Mouse (Mus musculus): ENCODE measurements at regions not wholly inside any gene's neighbourhood (a gene's known extent, or its start where the extent isn't known, plus 50 kb on each side); places are given as distances from the start of the nearest gene placed in this dataset.

DNA sequence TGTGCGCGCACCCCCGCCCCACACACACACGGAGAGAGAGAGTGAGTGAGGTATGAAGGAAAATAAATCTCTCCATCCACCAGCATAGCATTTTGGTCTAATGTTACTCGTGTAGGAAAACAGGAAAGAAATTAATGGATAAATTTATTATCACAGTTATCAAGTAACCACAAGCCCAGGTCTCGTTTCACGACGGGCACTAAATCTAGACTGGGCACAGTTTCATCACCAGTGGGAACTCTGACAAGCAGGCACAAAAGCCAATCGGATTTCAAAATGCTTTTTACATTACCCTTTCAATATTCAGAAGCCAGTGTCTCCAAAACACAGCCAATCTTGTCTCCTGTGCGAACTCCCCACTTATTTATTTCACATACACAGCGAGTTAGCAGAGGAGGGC, 244.9 kb upstream of the Lrtm1 start:
- no peak for DNase-seq (ENCODE audit: low spot score in 2 of 2)

DNA sequence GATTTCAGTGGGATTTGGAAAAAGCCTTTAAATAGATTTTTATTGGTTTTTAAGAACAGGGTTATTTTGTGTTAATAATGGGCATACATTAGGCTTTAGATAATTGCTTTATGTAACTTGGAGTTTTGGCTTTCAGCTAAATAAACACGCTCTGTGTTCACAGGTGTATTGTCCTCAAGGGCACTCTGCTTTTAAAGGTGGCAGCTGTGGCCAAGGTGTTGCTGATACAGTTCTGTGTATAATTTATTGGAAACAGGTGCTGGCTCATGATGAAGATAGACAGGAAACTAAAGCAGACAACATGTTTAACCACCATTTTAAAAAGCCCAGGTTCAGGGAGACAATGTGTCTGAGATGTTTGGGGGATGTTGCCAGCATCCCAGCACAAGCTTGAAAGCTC, 242.3 kb upstream of the Lrtm1 start:
- DNase-seq (ENCODE audit: low spot score in 2 of 2), result no peak

DNA sequence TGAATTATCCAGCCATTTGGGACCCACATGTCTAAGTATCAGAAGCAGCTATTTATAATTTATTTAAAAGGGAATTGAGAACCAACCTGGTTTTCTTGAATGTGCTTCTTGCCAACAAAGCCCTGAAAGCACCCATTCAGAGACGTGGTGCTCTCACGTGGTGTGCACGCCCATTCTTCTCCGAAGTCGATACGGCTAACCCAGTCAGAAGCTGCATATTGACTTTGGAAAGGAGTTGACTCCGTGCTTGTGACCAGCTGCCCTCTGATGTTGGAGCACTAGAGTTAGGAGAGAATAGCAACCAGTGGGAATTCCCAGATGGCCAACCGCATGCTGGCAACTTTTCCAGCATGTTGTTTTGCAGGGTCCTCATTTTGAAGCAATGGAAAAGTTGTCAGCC, 240.2 kb upstream of the Lrtm1 start:
- DNase-seq (ENCODE audit: low spot score in 2 of 2), result no peak

DNA sequence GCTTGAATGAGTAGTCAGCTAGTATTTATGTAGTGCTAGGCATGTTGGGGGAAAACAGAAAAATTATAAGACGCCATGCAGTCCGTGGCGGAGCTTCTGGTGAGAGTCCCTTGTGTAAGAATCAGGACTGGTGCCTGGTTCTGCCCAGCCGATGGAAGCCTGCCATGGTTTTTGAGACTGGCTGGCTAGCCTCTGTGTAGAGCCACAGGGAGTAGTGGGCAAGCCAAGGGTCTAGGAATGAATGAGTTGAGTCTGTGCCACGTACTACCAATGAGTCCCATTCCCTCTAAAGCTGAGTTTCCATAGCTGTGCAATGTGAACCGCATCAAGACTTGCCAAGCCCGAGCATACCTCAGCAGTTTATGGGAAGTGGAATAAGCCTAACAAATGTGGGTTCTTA, 236.3 kb upstream of the Lrtm1 start:
- DNase-seq (ENCODE audit: low spot score in 2 of 2), result no peak

DNA sequence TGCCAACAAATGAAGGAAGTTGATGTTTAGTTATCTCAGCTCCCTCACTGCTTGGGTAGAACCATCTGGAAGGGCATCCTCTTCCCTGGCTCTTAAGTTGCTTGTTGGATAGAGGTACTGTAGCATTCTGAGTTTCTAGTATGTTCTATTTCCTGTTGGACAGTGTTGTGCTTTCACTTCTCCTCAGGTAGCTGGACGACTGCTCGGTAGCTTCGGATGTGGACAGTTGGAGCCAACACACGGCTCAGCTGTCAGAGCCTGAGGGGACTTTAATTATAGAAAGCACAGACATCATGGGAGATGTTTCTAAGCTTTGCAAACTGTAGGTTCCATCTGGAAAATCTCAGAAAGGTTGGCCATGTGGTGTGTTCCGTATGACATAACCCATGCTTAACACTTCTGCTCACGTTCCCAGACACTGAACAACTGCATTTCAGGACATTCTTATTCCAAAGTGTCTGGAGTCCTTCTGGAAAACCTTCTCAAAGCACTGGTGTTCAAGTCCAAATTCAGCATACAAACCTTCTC, 233.8 kb upstream of the Lrtm1 start:
- no peak for DNase-seq (ENCODE audit: low spot score in 2 of 2)

DNA sequence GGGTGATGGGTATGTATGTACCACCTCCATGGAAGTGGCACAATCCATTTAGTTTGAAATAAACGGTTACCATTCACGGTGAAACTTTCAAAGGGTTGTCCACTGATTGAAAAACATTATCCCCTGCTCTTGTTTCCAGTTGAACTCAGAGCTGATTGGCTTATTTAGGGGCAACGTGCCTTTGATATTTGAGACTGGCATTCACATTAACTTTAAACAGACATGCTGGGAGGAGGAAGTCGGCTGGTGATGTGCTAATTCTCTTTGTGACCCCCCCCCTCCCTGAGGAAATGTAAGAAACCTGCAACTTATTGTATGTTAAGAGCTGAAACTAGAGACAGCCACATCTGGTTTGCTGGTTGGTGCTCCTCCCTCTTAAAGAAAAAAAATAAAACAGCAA, 219.7 kb upstream of the Lrtm1 start:
- no peak for DNase-seq (ENCODE audit: low spot score in 2 of 2)

DNA sequence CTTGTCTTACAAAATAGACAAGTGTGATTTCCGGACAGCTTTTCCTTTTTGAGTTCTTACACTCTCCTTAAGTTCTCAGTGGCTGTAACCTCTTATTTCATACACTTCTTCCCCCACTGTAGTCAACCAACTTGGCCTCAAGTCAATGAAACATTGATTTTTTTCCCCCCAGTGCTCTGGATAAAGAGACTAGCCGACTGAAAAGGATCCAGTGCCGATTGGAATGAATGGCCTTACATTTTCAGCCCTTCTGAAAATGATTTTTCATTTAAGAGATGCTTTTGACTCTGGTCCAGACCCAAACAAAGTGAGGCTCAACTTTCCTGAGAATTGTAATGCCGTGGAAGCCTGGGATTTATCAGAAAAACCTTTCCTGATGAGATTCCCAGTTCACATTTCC, 216.3 kb upstream of the Lrtm1 start:
- no peak for DNase-seq (ENCODE audit: low spot score in 2 of 2)

DNA sequence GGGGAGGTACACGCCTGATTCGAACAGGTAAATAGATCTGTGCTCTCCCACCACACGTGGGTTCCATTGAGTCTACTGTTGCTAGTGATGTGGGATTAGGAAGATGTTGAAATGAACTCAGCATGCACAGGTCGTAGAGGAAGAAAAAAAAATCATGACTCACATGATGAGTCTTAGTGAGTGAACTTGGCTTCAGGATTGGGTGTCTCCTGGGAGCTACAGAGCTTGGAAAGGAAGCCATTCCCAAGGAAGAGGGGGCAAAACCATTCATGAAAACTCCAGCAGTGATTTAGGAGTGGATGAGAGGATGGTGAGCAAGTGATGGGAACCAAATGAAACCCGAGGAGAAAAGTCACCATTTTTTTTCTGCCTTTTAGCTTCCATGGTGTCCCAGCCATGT, 215.9 kb upstream of the Lrtm1 start:
- DNase-seq (ENCODE audit: low spot score in 2 of 2), result no peak

DNA sequence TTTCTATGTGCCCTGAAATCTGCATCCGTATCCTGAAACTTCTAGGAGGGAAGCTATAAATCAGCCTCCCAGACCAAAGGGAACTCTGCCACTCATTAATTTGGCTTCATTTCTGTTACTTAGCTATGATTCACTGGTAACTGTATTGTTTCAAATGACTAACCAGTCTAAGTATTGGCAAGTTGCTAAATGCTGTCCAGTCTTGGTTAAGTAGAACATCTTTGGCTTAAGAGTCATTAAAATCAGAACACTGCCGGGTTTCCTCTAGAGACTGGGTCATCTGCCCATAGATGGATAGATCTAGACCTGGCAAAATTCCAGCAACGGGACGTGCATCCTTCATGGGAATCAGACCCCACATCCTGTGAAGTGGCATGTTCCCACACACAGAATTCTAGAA, 209.9 kb upstream of the Lrtm1 start:
- DNase-seq (ENCODE audit: low spot score in 2 of 2), result no peak

DNA sequence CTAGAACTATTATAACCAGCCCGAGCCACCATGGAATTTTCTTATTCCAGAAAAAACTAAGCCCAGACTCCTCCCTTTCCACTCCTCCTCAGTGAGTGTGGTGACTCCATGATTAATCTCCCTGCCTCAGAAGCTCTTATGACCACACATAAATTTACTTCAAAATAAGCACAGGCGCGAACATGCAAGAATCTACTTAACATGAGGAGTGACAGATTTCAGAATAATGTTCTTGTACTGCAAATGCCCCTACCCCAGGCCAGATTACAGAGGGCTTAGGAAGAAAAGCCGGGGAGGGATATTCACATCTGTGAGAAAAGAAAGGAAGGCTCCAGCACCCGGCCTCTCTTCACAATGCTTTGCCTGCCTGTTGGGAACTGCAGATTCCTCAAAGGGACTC, 208.7 kb upstream of the Lrtm1 start:
- DNase-seq (ENCODE audit: low spot score in 2 of 2), result no peak

DNA sequence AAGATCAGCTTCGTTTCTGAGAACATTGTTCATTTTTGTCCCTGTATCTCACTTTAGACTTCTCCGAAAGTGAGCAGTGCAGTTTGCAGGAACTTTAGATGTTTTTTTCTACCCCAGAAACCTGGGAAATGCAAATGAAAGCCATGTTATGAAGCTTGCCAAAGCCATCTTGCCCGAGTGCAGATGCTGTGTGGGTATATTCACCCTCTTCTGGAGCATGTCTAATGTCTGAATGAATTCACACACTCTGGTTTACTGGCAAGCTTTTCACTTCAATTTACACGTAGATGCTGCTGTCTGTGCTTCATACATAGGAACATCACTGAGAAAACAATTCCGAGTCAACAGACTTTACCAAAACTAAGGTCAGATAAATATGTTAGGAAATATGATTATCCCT, 197.0 kb upstream of the Lrtm1 start:
- no peak for DNase-seq (ENCODE audit: low spot score in 2 of 2)

DNA sequence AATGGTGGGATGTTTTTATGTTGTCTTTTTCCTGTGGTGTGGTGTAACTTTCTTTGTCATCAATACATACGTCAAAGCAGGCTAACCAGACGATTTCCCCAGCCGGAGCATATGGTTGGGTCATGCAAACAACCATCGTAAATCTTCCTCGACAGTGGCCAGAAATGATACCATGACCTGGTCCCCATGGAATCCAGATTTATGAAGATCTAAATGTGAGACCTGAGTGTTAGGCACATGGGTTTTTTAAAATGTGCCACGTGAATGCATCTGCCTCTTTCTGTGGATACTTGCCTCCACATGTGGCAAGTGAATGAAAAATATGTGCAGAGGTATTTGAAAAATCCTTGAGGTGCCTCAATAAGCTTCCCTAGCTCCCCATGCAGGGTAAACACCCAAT, 190.8 kb upstream of the Lrtm1 start:
- no peak for DNase-seq (ENCODE audit: low spot score in 2 of 2)

DNA sequence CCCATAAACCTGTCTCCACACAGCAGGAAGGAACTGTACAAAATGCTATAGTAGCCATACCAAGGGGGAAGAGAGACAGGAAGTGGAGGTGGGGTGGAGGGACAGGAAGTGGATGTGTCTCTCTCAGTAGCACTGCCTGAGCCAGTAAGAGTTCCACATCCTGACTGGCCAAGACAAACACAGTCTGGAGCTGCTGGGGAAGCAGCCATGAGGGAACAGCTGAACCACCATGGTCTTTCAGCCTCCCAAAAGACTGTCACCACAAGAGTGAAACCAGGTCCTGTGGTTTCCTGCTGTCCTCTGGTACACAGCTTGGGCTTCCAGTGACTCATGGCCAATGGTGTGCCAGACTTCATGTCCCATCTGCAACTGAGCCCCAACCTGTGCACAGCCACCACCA, 180.9 kb upstream of the Lrtm1 start:
- no peak for DNase-seq (ENCODE audit: low spot score in 2 of 2)

DNA sequence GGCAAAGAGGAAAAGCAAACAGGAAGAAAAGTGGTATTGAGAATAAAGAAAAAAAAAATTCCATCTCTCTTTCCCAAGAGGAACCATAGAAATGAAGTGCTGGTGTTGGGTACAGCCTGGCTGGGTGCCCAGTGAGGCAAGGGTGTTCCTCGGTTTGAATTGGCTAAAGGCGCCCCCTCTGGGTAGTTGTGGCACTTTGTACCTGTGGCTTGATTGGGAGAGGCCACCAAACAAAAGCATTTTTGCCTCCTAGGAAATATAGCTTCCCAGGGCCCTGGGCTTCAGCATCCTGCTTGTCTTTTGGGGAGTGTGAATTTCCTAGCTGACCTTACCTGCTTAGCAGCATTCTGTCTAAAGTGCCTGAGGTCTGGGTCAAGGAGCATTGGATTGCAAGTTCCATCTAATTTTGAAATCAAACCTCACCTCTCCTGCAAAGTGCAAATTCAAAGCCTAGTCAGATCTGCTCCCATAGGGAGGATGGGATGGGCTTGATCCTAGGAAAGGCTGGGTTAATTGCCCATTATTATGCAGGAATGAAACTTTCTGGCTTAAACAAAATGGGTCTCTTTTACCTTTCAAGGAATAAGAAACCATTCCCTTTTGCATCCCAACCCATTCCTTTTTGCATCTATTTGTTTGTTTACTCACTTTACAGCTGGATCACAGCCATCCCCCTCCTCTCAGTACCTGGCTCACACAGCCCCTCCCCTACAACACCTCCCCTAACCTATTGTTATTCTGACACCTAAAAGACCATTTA, 169.0 kb upstream of the Lrtm1 start:
- peak in 1 of 2 experiments; percentile 44 for DNase-seq (ENCODE audit: low spot score in 2 of 2)

Measured in urinary bladder, postnatal 36 days (tissue).